Mouse (Mus musculus) lung, postnatal 0 days (tissue): ENCODE data around the gene Phf21a.

Experiments used
- CTCF ChIP-seq: IDR thresholded peaks from 2 replicates; pipeline ENCODE4 v1.5.1; 2016; ENCODE audit warnings: antibody characterized with exemption, mild to moderate bottlenecking
- EP300 ChIP-seq: IDR thresholded peaks from 2 replicates; pipeline ENCODE4 v1.6.1; 2016; ENCODE audit warnings: antibody characterized with exemption, mild to moderate bottlenecking, control low read depth

DNA sequence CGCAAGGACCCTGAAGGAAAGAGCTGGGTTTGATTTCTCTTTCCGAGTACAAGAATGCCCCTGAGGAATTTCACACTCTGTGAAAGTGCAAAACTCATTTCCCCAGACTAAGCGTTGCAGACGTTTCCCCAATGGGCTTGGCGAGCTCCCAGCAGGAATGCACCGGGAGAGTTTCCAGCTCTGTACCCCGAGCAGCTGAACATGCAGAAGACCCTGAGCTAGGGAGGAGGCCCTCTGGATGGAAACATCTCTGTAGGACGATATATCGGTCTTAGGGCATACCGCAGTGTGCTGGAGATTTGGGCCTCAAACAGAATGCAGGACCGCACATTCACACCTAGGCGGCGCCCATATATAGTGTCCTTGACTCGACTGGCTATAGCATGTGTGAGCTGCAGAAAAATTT, 37.1 kb upstream of the Phf21a start:
- peak; percentile 75 for TF ChIP-seq CTCF
- TF ChIP-seq EP300, result no peak
